Mouse (Mus musculus): ENCODE data around the gene Zbtb3. TPM values are rescaled to one million over a fixed set of nuclear protein-coding genes. Genes with fewer than 3 reads are reported as not detected.
A peak's percentile ranks its signal among the peaks of the same experiment; 100 is the strongest.

Gene Zbtb3
- polyA plus RNA-seq, 1 experiment from 2014 or later: 7.9 TPM

DNA sequence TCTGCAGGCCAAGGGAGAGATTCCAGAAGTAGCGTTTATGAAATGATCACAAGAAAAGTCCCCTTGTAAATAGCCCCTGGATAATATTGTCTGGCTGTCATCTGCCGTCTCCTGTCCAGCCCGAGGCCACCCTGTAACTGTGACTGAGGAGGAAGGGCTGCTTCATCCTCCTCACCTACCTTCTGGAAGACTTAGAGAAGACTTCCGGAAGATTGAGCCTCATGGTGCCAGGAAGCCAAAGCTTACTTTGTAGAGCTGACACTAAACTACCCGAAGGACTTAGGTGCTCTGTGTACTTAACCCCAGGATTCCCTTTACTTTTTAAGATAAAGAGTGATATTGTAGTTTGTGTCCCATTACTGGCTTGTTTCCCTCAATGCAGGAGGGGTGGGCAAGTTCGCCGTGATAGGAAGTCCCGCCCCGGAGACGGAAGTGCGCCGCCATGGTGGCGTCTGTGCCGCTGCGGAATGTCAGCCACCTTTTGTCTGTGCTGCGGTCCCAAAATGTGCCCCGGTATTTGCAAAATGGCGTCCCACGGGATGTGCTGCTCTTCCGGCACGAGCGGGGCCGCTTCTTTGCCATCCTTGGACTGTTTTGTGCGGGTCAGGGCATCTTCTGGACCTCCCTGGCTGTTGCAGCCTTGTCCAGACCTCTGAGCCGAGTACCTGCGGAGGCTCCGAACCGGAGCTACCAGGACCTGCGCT lies 31.6 kb upstream of the Zbtb3 start, which contains the start of gene Tmem223:
Gene Tmem223 (plus strand): TSS at position 430 of the 704 bp plus-strand sequence.
- ATAC-seq (ENCODE audit: low FRiP score, low TSS enrichment) (peak; percentile 55; the same call in 1 of the 2 replicates), DNase-seq (peak; percentile 88)
- H3K4me1 ChIP-seq (ENCODE audit: control insufficient read depth, insufficient read depth, low read length): peaks cover 33% of the 10 kb centered on the region
- no peaks in the 10 kb centered on the region for H3K27me3 ChIP-seq (ENCODE audit: control insufficient read depth, insufficient read depth, low read length)
- H3K9me3 ChIP-seq (ENCODE audit: control insufficient read depth, low read length): no peaks in the 10 kb centered on the region
- peak within 1 kb of the TSS; percentile 88 for H3K27ac ChIP-seq (replicated peaks; ENCODE audit: low read depth, low read length)
- peak within 1 kb of the TSS; percentile 84 for H3K9ac ChIP-seq (replicated peaks; ENCODE audit: low read length)
- WGBS: 19% methylated on average over 29 of the region's 29 CpGs
- H3K4me2 ChIP-seq (ENCODE audit: low read length): peak within 1 kb of the TSS; percentile 68
- H3K36me3 ChIP-seq (ENCODE audit: control insufficient read depth, insufficient read depth, low read length): peaks cover 71% of the 10 kb centered on the region
- H3K4me3 ChIP-seq (replicated peaks; ENCODE audit: low read depth, low read length): peak within 1 kb of the TSS; percentile 78

DNA sequence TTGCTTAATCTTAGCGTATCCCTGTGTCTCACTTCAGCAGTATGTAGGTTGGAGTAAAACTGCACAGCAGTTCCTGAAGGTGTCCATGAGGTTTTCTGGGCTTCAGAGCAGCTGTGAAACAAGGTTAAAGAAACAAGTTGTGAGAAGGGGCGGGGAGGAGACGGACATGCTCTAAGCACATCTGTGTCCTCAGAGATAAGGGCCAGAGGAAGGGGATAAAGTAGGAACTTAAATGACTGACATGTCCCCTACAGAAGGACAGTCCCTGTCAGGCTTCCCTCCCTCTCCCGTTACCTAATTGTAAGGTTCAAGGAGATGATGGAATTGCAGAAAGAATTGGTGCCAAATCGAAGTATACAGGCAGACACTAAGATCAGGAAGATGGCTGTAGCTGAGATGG lies 29.4 kb upstream of the Zbtb3 start:
- Histone ChIP-seq H3K4me2 (ENCODE audit: low read length) (peak overlapping the region; percentile 100), H3K36me3 (ENCODE audit: control insufficient read depth, insufficient read depth, low read length) (peaks cover 51% of the 10 kb centered on the region), H3K4me3 (replicated peaks; ENCODE audit: low read depth, low read length) (peak overlapping the region; percentile 10; the same call in 1 of the 2 replicates), H3K9me3 (ENCODE audit: control insufficient read depth, low read length) (no peaks in the 10 kb centered on the region), H3K4me1 (ENCODE audit: control insufficient read depth, insufficient read depth, low read length) (peaks cover 34% of the 10 kb centered on the region), H3K27ac (replicated peaks; ENCODE audit: low read depth, low read length) (no peak overlapping the region), H3K27me3 (ENCODE audit: control insufficient read depth, insufficient read depth, low read length) (no peaks in the 10 kb centered on the region), H3K9ac (replicated peaks; ENCODE audit: low read length) (no peak overlapping the region)
- DNase-seq (no peak), ATAC-seq (ENCODE audit: low FRiP score, low TSS enrichment) (no peak)
- WGBS: 91% methylated on average over 5 of the region's 5 CpGs

DNA sequence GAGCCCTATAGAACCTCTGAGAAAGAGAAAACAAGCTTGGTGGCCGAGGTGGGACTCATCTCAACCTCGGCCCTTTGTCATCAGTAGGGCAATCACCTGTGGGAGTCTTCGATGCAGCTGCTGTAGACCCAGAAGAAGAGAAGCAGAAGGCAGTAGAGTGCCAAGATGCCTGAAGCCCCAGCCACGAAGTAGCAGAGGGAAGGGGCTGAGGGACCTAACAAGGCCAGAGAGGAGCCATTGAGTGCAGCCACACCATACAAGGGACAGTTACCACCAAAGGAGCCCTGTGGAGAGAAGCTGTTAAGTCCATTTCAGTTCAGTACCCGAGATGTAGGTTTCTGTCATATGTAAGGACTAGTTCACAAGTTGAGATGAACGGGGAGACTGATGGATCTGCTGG lies 28.9 kb upstream of the Zbtb3 start:
- H3K9ac ChIP-seq (replicated peaks; ENCODE audit: low read length): peak overlapping the region; percentile 78; the same call in 1 of the 2 replicates
- H3K27me3 ChIP-seq (ENCODE audit: control insufficient read depth, insufficient read depth, low read length): no peaks in the 10 kb centered on the region
- peak overlapping the region; percentile 100 for H3K4me2 ChIP-seq (ENCODE audit: low read length)
- ATAC-seq (ENCODE audit: low FRiP score, low TSS enrichment) (no peak), DNase-seq (no peak)
- peak overlapping the region; percentile 64 for H3K4me3 ChIP-seq (replicated peaks; ENCODE audit: low read depth, low read length)
- peaks cover 51% of the 10 kb centered on the region for H3K36me3 ChIP-seq (ENCODE audit: control insufficient read depth, insufficient read depth, low read length)
- 57% methylated on average over 6 of the region's 6 CpGs for WGBS
- no peaks in the 10 kb centered on the region for H3K9me3 ChIP-seq (ENCODE audit: control insufficient read depth, low read length)
- peaks cover 34% of the 10 kb centered on the region for H3K4me1 ChIP-seq (ENCODE audit: control insufficient read depth, insufficient read depth, low read length)
- no peak overlapping the region for H3K27ac ChIP-seq (replicated peaks; ENCODE audit: low read depth, low read length)

DNA sequence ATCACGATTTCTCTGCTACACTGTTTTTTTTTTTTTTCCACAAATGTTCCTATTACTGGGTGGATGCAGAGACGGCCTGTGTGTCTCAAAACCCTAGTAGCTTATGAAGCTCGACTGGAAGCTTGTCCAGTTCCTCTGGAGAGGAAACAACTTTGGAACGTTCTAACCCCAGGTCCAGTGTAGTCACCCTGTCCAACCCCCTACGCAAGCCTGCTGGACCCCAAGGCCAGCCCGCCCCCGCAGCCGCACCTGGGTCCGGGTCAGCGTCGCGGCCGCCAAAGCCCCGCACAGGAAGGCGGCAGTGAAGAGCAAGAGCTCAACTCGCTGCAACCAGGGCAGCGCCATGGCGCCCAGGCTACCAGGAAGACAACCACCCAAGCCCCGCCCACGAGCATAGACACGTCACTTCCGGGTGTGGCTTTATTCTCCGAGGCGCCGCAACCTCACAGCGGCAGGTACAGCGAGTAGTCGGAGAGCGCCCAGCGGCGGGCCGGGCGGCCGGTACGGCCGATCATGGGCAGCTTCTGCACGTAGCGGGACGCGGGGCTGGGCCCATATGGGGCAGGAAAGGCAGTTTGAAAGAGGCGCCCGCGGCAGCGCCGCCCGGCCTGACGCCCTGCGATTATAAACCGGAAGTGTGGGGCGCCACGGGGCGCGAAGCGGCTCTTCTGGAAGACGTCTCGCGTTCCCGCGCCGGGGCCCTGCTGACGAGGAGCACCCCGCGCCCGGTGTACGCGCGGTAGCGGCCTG lies 28.1 kb upstream of the Zbtb3 start, which contains the start of gene Tmem179b:
Gene Tmem179b (minus strand): TSS at position 382 of the 750 bp plus-strand sequence.
- Histone ChIP-seq H3K27ac (replicated peaks; ENCODE audit: low read depth, low read length) (peak within 1 kb of the TSS; percentile 99), H3K4me3 (replicated peaks; ENCODE audit: low read depth, low read length) (peak within 1 kb of the TSS; percentile 64), H3K4me1 (ENCODE audit: control insufficient read depth, insufficient read depth, low read length) (peaks cover 34% of the 10 kb centered on the region), H3K9ac (replicated peaks; ENCODE audit: low read length) (peak within 1 kb of the TSS; percentile 78), H3K36me3 (ENCODE audit: control insufficient read depth, insufficient read depth, low read length) (peaks cover 46% of the 10 kb centered on the region), H3K9me3 (ENCODE audit: control insufficient read depth, low read length) (no peaks in the 10 kb centered on the region), H3K27me3 (ENCODE audit: control insufficient read depth, insufficient read depth, low read length) (no peaks in the 10 kb centered on the region), H3K4me2 (ENCODE audit: low read length) (peak within 1 kb of the TSS; percentile 100)
- ATAC-seq (ENCODE audit: low FRiP score, low TSS enrichment) (peak; percentile 93), DNase-seq (peak; percentile 98)
- WGBS: under 1% methylated on average over 68 of the region's 68 CpGs

DNA sequence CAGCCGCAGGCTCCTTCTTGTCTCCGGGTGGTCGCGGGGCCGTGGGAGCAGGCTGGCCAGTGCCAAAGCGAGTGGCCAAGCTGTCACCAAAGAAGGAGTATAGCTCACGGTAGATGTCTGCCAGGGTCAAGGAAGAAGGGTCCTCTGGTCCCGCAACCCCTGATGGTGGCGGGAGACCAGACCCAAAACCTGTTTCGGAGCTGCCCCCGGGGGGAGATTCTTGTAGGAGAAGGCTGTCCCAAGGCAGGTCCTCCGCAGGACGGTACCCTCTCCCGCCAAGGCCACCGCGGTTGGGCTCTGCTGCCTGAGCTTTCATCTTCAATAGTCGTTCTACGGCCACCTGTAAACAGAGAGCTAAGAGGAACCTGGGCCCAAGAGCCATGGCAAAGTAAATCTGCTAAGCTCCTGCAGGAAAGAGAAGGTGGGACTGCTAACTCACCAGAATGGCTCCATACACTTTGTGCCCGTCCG lies 27.4 kb upstream of the Zbtb3 start:
- no peak for DNase-seq

DNA sequence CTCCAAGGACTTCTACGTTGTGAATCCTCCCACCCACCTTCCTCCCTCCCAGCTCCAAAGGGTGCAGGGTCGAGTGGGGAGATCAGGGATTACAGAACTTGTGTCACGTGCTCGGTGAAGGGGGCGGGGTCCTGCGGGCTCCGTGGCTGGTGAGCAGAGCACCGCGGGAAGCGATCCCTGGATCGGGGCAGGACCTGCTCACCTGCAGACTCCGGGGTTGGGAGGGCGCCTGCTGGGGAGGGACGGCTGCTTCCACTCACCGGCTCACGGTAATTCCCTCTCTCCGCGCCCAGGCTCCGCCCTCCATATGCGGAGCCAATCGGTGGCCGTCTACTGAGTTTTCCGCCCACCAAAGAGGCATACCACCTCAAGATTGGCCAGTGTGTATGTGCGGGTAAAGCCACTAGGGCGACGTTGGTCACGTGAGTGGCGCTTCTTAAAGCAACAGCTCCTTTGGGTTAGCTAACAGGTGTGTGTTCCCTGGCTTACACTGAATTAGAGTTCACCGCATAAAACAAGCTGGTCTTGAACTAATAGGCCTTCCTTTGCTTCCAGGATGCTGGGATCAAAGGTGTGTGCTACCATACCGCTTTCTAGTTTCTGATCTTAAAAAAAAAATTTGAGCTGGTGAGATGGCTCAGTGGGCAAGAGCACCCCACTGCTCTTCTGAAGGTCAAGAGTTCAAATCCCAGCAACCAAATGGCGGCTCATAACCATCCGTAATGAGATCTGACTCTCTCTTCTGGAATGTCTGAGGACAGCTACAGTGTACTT lies 16.2 kb upstream of the Zbtb3 start, which contains the start of gene Taf6l:
Gene Taf6l (minus strand): TSS at position 410 of the 774 bp plus-strand sequence.
- peak within 1 kb of the TSS; percentile 75 for H3K27ac ChIP-seq (replicated peaks; ENCODE audit: low read depth, low read length)
- no peaks in the 10 kb centered on the region for H3K27me3 ChIP-seq (ENCODE audit: control insufficient read depth, insufficient read depth, low read length)
- peak; percentile 99 for ATAC-seq (ENCODE audit: low FRiP score, low TSS enrichment)
- whole genome bisulfite sequencing: 1% methylated on average over 32 of the region's 32 CpGs
- peak; percentile 96 for DNase-seq
- no peaks in the 10 kb centered on the region for H3K9me3 ChIP-seq (ENCODE audit: control insufficient read depth, low read length)
- H3K4me1 ChIP-seq (ENCODE audit: control insufficient read depth, insufficient read depth, low read length): peaks cover 13% of the 10 kb centered on the region; the same call in 1 of the 2 replicates
- peaks cover 26% of the 10 kb centered on the region for H3K36me3 ChIP-seq (ENCODE audit: control insufficient read depth, insufficient read depth, low read length)
- peak within 1 kb of the TSS; percentile 69 for H3K4me2 ChIP-seq (ENCODE audit: low read length)
- peak within 1 kb of the TSS; percentile 66 for H3K9ac ChIP-seq (replicated peaks; ENCODE audit: low read length)
- peak within 1 kb of the TSS; percentile 75 for H3K4me3 ChIP-seq (replicated peaks; ENCODE audit: low read depth, low read length)

More for the DNA sequence above, 27.4 kb upstream of the Zbtb3 start:
- 5% methylated on average over 20 of the region's 20 CpGs for WGBS
- H3K36me3 ChIP-seq (ENCODE audit: control insufficient read depth, insufficient read depth, low read length): peaks cover 42% of the 10 kb centered on the region
- H3K4me3 ChIP-seq (replicated peaks; ENCODE audit: low read depth, low read length): peak overlapping the region; percentile 64
- peak overlapping the region; percentile 99 for H3K27ac ChIP-seq (replicated peaks; ENCODE audit: low read depth, low read length)
- H3K4me2 ChIP-seq (ENCODE audit: low read length): peak overlapping the region; percentile 100
- H3K27me3 ChIP-seq (ENCODE audit: control insufficient read depth, insufficient read depth, low read length): no peaks in the 10 kb centered on the region
- H3K9ac ChIP-seq (replicated peaks; ENCODE audit: low read length): peak overlapping the region; percentile 78
- no peak; the same call in 1 of the 2 replicates for ATAC-seq (ENCODE audit: low FRiP score, low TSS enrichment)
- H3K9me3 ChIP-seq (ENCODE audit: control insufficient read depth, low read length): no peaks in the 10 kb centered on the region
- H3K4me1 ChIP-seq (ENCODE audit: control insufficient read depth, insufficient read depth, low read length): peaks cover 34% of the 10 kb centered on the region

DNA sequence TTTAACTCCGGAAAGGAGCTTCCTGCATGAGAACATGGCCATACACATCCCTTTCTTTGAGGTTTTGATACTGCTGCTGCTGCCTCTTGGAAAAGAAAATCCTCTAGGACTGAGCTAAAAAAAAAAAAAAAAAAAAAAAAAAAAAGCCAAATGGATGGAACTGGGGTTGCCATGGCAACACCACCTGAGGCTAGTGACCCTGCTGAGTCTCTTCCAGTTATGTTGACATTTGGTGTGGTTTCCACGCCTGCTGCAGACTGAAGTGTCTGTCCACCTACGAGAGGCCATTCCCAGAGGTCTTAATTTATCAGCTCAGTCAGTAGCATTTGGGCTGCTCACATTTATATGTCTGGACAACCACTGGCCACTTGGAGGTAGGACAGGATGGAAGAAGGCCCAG lies 13.8 kb upstream of the Zbtb3 start:
- no peak overlapping the region for H3K9ac ChIP-seq (replicated peaks; ENCODE audit: low read length)
- no peak overlapping the region; the same call in 1 of the 2 replicates for H3K4me2 ChIP-seq (ENCODE audit: low read length)
- DNase-seq (peak; percentile 65), ATAC-seq (ENCODE audit: low FRiP score, low TSS enrichment) (no peak)
- H3K4me1 ChIP-seq (ENCODE audit: control insufficient read depth, insufficient read depth, low read length): peaks cover 13% of the 10 kb centered on the region; the same call in 1 of the 2 replicates
- H3K4me3 ChIP-seq (replicated peaks; ENCODE audit: low read depth, low read length): no peak overlapping the region
- H3K27ac ChIP-seq (replicated peaks; ENCODE audit: low read depth, low read length): peak overlapping the region; percentile 67
- H3K27me3 ChIP-seq (ENCODE audit: control insufficient read depth, insufficient read depth, low read length): no peaks in the 10 kb centered on the region
- H3K36me3 ChIP-seq (ENCODE audit: control insufficient read depth, insufficient read depth, low read length): peaks cover 15% of the 10 kb centered on the region
- H3K9me3 ChIP-seq (ENCODE audit: control insufficient read depth, low read length): no peaks in the 10 kb centered on the region
- 18% methylated on average over 3 of the region's 3 CpGs for WGBS

DNA sequence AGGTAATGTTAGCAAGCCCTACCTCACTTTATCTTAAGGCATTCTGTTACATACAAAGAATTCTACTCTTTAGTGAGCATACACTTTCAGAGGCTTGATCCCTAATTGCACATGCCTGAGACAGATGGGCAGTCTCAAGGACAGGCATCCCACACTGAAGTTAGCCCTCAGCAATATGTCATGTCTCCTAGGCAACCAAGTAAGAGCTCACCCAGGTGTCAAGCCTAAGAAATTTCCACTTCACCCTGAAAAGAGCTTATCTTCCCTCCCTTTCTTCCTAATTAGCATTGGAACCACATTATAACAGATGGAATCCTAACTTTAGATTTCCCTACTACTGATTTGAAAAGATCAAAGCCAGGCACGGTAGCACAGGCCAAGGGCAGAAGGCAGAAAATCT lies 13.2 kb upstream of the Zbtb3 start:
- peak overlapping the region; percentile 67 for H3K27ac ChIP-seq (replicated peaks; ENCODE audit: low read depth, low read length)
- H3K27me3 ChIP-seq (ENCODE audit: control insufficient read depth, insufficient read depth, low read length): no peaks in the 10 kb centered on the region
- peaks cover 18% of the 10 kb centered on the region for H3K36me3 ChIP-seq (ENCODE audit: control insufficient read depth, insufficient read depth, low read length)
- no peaks in the 10 kb centered on the region for H3K9me3 ChIP-seq (ENCODE audit: control insufficient read depth, low read length)
- no peak overlapping the region for H3K9ac ChIP-seq (replicated peaks; ENCODE audit: low read length)
- 20% methylated on average over 1 of the region's 1 CpGs for WGBS
- H3K4me3 ChIP-seq (replicated peaks; ENCODE audit: low read depth, low read length): no peak overlapping the region
- DNase-seq: no peak
- H3K4me1 ChIP-seq (ENCODE audit: control insufficient read depth, insufficient read depth, low read length): peaks cover 13% of the 10 kb centered on the region; the same call in 1 of the 2 replicates
- ATAC-seq (ENCODE audit: low FRiP score, low TSS enrichment): no peak
- H3K4me2 ChIP-seq (ENCODE audit: low read length): no peak overlapping the region

Data from midbrain, embryonic 14.5 days (tissue).